Mouse (Mus musculus) midbrain, postnatal 0 days (tissue): ENCODE results near the gene Mdga1. TPM values are rescaled to one million over a fixed set of nuclear protein-coding genes. Genes with fewer than 3 reads are reported as not detected.

ENCODE experiments used
- ATAC-seq: fragments of 200-750 bp; cut with Nextera tagmentation; 2 replicates; pipeline ENCODE4 v1.8.0; 2017; ENCODE audit warnings: moderate number of reproducible peaks, mild to moderate bottlenecking, moderate TSS enrichment, moderate library complexity; ENCODE audit not compliant: low FRiP score
- DNase-seq: peaks from one replicate; pipeline ENCODE4 v3.0.0-alpha.2; 2015; ENCODE audit warnings: low spot score
- H3K27ac ChIP-seq: fragments of 300-500 bp; sonication (generic); 2 replicates; pipeline ENCODE4 v1.5.1; 2014; ENCODE audit warnings: low read depth, mild to moderate bottlenecking, low read length, mixed read lengths
- H3K27me3 ChIP-seq: fragments of 300-500 bp; sonication (generic); 2 replicates; pipeline ENCODE4 v1.6.1; 2014; ENCODE audit warnings: low read length, control low read depth, mixed read lengths; ENCODE audit not compliant: insufficient read depth
- H3K36me3 ChIP-seq: fragments of 300-500 bp; sonication (generic); 2 replicates; pipeline ENCODE4 v1.6.1; 2014; ENCODE audit warnings: low read length, control low read depth, mixed read lengths; ENCODE audit not compliant: insufficient read depth
- H3K4me1 ChIP-seq: fragments of 300-500 bp; sonication (generic); 2 replicates; pipeline ENCODE4 v1.6.1; 2014; ENCODE audit warnings: mild to moderate bottlenecking, control low read depth, antibody characterized with exemption, low read length, mixed read lengths; ENCODE audit not compliant: insufficient read depth
- H3K4me2 ChIP-seq: fragments of 300-500 bp; sonication (generic); 2 replicates; pipeline ENCODE4 v1.6.1; 2014; ENCODE audit warnings: low read depth, mild to moderate bottlenecking, low read length, mixed read lengths; ENCODE audit not compliant: poor library complexity, severe bottlenecking
- H3K4me3 ChIP-seq: fragments of 300-500 bp; sonication (generic); 2 replicates; pipeline ENCODE4 v1.5.1; 2014; ENCODE audit warnings: low read depth, mild to moderate bottlenecking, low read length, moderate library complexity
- H3K9ac ChIP-seq: fragments of 300-500 bp; sonication (generic); replicated peaks from 2 replicates; pipeline ENCODE4 v1.6.1; 2014; ENCODE audit warnings: mild to moderate bottlenecking, low read length, moderate library complexity, mixed read lengths; ENCODE audit not compliant: poor library complexity, severe bottlenecking
- H3K9me3 ChIP-seq: fragments of 300-500 bp; sonication (generic); 2 replicates; pipeline ENCODE4 v1.6.1; 2016; ENCODE audit warnings: low read length, control low read depth
- CTCF ChIP-seq: IDR thresholded peaks from 2 replicates; pipeline ENCODE4 v1.5.1; 2016; ENCODE audit warnings: antibody characterized with exemption, mild to moderate bottlenecking
- WGBS: fragments of 180-500 bp; shearing (Covaris S2); extraction: QIAGEN DNeasy Blood & Tissue Kit; methylation state at CpG from one replicate; pipeline ENCODE4 v1.1.7; 2014; 5-methylcytosine and 5-hydroxymethylcytosine counted together
- polyA plus RNA-seq: library from polyadenylated mRNA; unstranded; fragments of >200 nt; fragmentation: Nextera tagmentation; extraction: Ambion mirVana; gene quantifications from 2 replicates; pipeline ENCODE4 v1.2.1, GENCODE M21; 2015
- total RNA-seq: library from RNA; depleted of rRNA; stranded (reverse); fragments of >200 nt; gene quantifications from 2 replicates; pipeline ENCODE4 v1.2.3, GENCODE M21; 2014

The Mdga1 gene
- total and polyA plus RNA-seq, 2 experiments from 2014 or later = 16.9 to 64.7 TPM

GRCm38 (mm10) chr17:29800096-29800455, 169.8 kb downstream of the Mdga1 start:
- WGBS = 51% methylated on average over 6 of the region's 6 CpGs
- DNase-seq (no peak), ATAC-seq (no peak)
- H3K36me3 ChIP-seq = no peaks in the 10 kb centered on the region
- no peak overlapping the region for H3K4me3 ChIP-seq
- H3K4me2 ChIP-seq = no peak overlapping the region
- no peak for TF ChIP-seq CTCF
- no peaks in the 10 kb centered on the region for H3K9me3 ChIP-seq
- peaks cover 3% of the 10 kb centered on the region; the same call in 1 of the 2 replicates for H3K4me1 ChIP-seq
- no peaks in the 10 kb centered on the region for H3K27me3 ChIP-seq
- H3K27ac ChIP-seq = no peak overlapping the region
- no peak overlapping the region for H3K9ac ChIP-seq

GRCm38 (mm10) chr17:29799398-29800095, 170.3 kb downstream of the Mdga1 start:
- peaks cover 6% of the 10 kb centered on the region; the same call in 1 of the 2 replicates for H3K4me1 ChIP-seq
- WGBS = 77% methylated on average over 21 of the region's 21 CpGs
- no peak overlapping the region for H3K9ac ChIP-seq
- no peak for TF ChIP-seq CTCF
- H3K9me3 ChIP-seq = no peaks in the 10 kb centered on the region
- H3K27me3 ChIP-seq = no peaks in the 10 kb centered on the region
- H3K27ac ChIP-seq = no peak overlapping the region
- DNase-seq (no peak), ATAC-seq (no peak)
- H3K4me3 ChIP-seq = no peak overlapping the region
- H3K36me3 ChIP-seq = no peaks in the 10 kb centered on the region
- H3K4me2 ChIP-seq = no peak overlapping the region

DNA sequence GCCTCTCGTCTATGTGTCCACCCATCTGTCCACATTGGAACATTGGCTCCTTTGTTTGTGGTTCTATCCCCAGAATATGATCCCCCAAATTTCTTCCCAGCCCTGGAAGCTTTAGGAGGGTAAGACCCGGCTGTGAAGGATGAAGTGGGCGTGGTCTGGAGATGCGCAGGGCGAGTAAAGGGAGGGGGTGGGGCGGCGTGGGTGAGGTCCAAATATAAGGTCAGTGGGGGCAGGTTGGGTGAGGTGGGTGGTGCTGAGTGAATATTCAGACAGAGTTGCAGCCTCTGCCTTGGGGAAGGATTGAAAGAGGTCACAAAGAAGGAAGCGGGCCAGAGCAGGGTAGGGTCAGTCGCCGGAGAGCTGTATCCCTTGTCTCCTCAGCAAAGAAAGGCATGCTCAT, 171.7 kb downstream of the Mdga1 start:
- Histone ChIP-seq H3K9me3 (no peaks in the 10 kb centered on the region), H3K9ac (no peak overlapping the region), H3K27ac (no peak overlapping the region), H3K27me3 (no peaks in the 10 kb centered on the region), H3K36me3 (no peaks in the 10 kb centered on the region), H3K4me2 (no peak overlapping the region), H3K4me1 (peaks cover 10% of the 10 kb centered on the region; the same call in 1 of the 2 replicates), H3K4me3 (no peak overlapping the region)
- DNase-seq (no peak), ATAC-seq (no peak)
- WGBS = 46% methylated on average over 9 of the region's 10 CpGs
- no peak for TF ChIP-seq CTCF

- DNase-seq (no peak), ATAC-seq (no peak)
- no peaks in the 10 kb centered on the region for H3K27me3 ChIP-seq
- peak; percentile 52 for TF ChIP-seq CTCF
- 65% methylated on average over 9 of the region's 9 CpGs for whole genome bisulfite sequencing
- H3K9me3 ChIP-seq = no peaks in the 10 kb centered on the region
- H3K4me1 ChIP-seq = peaks cover 10% of the 10 kb centered on the region; the same call in 1 of the 2 replicates
- no peak overlapping the region for H3K9ac ChIP-seq
- no peak overlapping the region for H3K4me2 ChIP-seq
- H3K4me3 ChIP-seq = no peak overlapping the region
- H3K36me3 ChIP-seq = no peaks in the 10 kb centered on the region
- peak overlapping the region; percentile 88; the same call in 1 of the 2 replicates for H3K27ac ChIP-seq
These were observed 173.1 kb downstream of the Mdga1 start for GRCm38 (mm10) chr17:29796787-29797186.

- ATAC-seq (no peak), DNase-seq (peak; percentile 88)
- no peaks in the 10 kb centered on the region for H3K27me3 ChIP-seq
- TF ChIP-seq CTCF = peak; percentile 82
- H3K4me3 ChIP-seq = no peak overlapping the region
- H3K36me3 ChIP-seq = no peaks in the 10 kb centered on the region
- no peak overlapping the region for H3K9ac ChIP-seq
- H3K9me3 ChIP-seq = no peaks in the 10 kb centered on the region
- H3K27ac ChIP-seq = peak overlapping the region; percentile 88
- peaks cover 10% of the 10 kb centered on the region; the same call in 1 of the 2 replicates for H3K4me1 ChIP-seq
- 11% methylated on average over 7 of the region's 7 CpGs for WGBS
- no peak overlapping the region for H3K4me2 ChIP-seq
These were observed 173.8 kb downstream of the Mdga1 start for GRCm38 (mm10) chr17:29796086-29796485.

DNA sequence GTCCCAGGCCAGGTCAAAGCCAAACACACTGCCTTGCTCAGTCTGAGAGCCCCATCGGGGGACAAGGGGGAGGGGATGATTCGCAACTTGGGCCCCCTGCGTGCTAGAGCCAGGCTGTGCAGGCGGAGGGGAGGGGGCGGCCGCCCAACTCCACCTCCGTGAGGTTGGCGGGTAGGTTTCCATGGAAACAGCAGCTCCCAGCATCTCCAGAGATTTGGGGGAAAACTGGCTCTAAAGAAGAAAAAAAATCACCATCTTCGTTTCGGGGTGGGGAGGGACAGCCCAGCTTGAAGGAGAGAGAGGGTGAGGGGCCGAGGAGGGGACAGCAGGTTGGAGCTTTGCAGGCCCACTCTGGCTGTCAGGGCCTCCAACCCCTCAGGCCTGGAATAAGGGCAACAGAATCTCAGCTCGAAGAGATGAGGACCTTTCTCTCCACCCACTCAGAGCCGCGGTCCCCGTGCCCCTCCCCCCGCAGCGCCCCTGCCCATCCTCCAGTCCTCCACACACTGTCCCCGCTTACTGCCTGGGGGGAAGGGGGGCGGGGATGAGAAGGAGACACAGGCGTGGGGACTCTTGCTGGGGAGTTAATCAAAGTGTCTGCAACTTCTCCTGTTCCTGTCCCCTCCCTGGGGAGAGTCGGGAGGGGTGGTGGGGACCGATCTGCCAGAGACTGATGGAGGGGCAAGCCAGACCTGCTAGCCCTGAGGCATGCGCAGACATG, 174.7 kb downstream of the Mdga1 start:
- Histone ChIP-seq H3K4me1 (peaks cover 10% of the 10 kb centered on the region; the same call in 1 of the 2 replicates), H3K9me3 (no peaks in the 10 kb centered on the region), H3K4me2 (peak overlapping the region; percentile 48), H3K4me3 (peak overlapping the region; percentile 8; the same call in 1 of the 2 replicates), H3K9ac (peak overlapping the region; percentile 37), H3K36me3 (no peaks in the 10 kb centered on the region), H3K27ac (peak overlapping the region; percentile 88), H3K27me3 (no peaks in the 10 kb centered on the region)
- no peak for TF ChIP-seq CTCF
- peak; percentile 83 for DNase-seq
- 2% methylated on average over 17 of the region's 23 CpGs for WGBS
- peak; percentile 57 for ATAC-seq
